Mouse (Mus musculus): ENCODE data around the gene Fyttd1. TPM values are rescaled to one million over a fixed set of nuclear protein-coding genes. Genes with fewer than 3 reads are reported as not detected.

The Fyttd1 gene
- polyA plus RNA-seq, 1 experiment from 2014 or later: 160 TPM

Other genes with a start within 250 kb of the Fyttd1 start
- 11.2 and 13.1 TPM in 2 replicates for gene Tnk2, start 233.6 kb upstream of the Fyttd1 start, polyA plus RNA-seq (2014; fragmentation: Nextera tagmentation; extraction: Ambion mirVana)
- gene Muc4, start 141.6 kb upstream of the Fyttd1 start, polyA plus RNA-seq (2014; fragmentation: Nextera tagmentation; extraction: Ambion mirVana): not detected in 2 replicates
- not detected in 2 replicates for gene Muc20, start 80.1 kb upstream of the Fyttd1 start, polyA plus RNA-seq (2014; fragmentation: Nextera tagmentation; extraction: Ambion mirVana)
- not detected in 2 replicates for gene Smbd1, start 67.0 kb upstream of the Fyttd1 start, polyA plus RNA-seq (2014; fragmentation: Nextera tagmentation; extraction: Ambion mirVana)
- gene Rubcn, start 266 bp downstream of the Fyttd1 start, polyA plus RNA-seq (2014; fragmentation: Nextera tagmentation; extraction: Ambion mirVana): 20.0 and 26.8 TPM in 2 replicates
- 24.3 and 36.0 TPM in 2 replicates for gene Lrch3, start 36.6 kb downstream of the Fyttd1 start, polyA plus RNA-seq (2014; fragmentation: Nextera tagmentation; extraction: Ambion mirVana)
- 4.9 and 6.1 TPM in 2 replicates for gene Iqcg, start 178.7 kb downstream of the Fyttd1 start, polyA plus RNA-seq (2014; fragmentation: Nextera tagmentation; extraction: Ambion mirVana)
- 507 and 649 TPM in 2 replicates for gene Rpl35a, start 179.0 kb downstream of the Fyttd1 start, polyA plus RNA-seq (2014; fragmentation: Nextera tagmentation; extraction: Ambion mirVana)
- gene Lmln, start 185.0 kb downstream of the Fyttd1 start, polyA plus RNA-seq (2014; fragmentation: Nextera tagmentation; extraction: Ambion mirVana): 1.5 and 2.1 TPM in 2 replicates